Mouse (Mus musculus): ENCODE data around the gene Adamts3.

- TF ChIP-seq CTCF (IDR thresholded peaks at IDR 0.05; ENCODE audit: borderline replicate concordance, extremely low read depth, insufficient read depth, insufficient read length) (no peak), POLR2A (IDR thresholded peaks at IDR 0.05; ENCODE audit: borderline replicate concordance, extremely low read depth, insufficient read depth, insufficient read length, poor library complexity, severe bottlenecking) (no peak)
Measured at GRCm38 (mm10) chr5:89635434-89635833, 247.7 kb downstream of the Adamts3 start.
